Mouse (Mus musculus) embryonic facial prominence, embryonic 11.5 days (tissue): ENCODE results near the gene Fstl1. TPM values are rescaled to one million over a fixed set of nuclear protein-coding genes. Genes with fewer than 3 reads are reported as not detected.

Experiments used
- ATAC-seq: fragments of 200-750 bp; cut with Nextera tagmentation; replicated peaks from 2 replicates; pipeline ENCODE4 v1.8.0; 2017; ENCODE audit warnings: low read depth; ENCODE audit not compliant: insufficient number of reproducible peaks, low FRiP score, low TSS enrichment
- DNase-seq: peaks from one replicate; pipeline ENCODE4 v3.0.0-alpha.2; 2015; ENCODE audit warnings: low spot score
- H3K27ac ChIP-seq: fragments of 300-500 bp; sonication (generic); replicated peaks from 2 replicates; pipeline ENCODE4 v1.5.1; 2014; ENCODE audit warnings: mild to moderate bottlenecking, low read depth, low read length, control low read depth
- H3K27me3 ChIP-seq: fragments of 300-500 bp; sonication (generic); 2 replicates; pipeline ENCODE4 v1.6.1; 2014; ENCODE audit warnings: mild to moderate bottlenecking, low read length, moderate library complexity, mixed read lengths; ENCODE audit not compliant: control insufficient read depth, insufficient read depth
- H3K36me3 ChIP-seq: fragments of 300-500 bp; sonication (generic); replicated peaks from 2 replicates; pipeline ENCODE4 v1.6.1; 2014; ENCODE audit warnings: low read depth, mild to moderate bottlenecking, low read length, moderate library complexity, mixed read lengths; ENCODE audit not compliant: control insufficient read depth, insufficient read depth
- H3K4me1 ChIP-seq: fragments of 300-500 bp; sonication (generic); 2 replicates; pipeline ENCODE4 v1.6.1; 2014; ENCODE audit warnings: low read length, mixed read lengths; ENCODE audit not compliant: control insufficient read depth, insufficient read depth
- H3K4me2 ChIP-seq: fragments of 300-500 bp; sonication (generic); 2 replicates; pipeline ENCODE4 v1.6.1; 2014; ENCODE audit warnings: low read depth, mild to moderate bottlenecking, control low read depth, low read length, moderate library complexity
- H3K4me3 ChIP-seq: fragments of 300-500 bp; sonication (generic); 2 replicates; pipeline ENCODE4 v1.5.1; 2014; ENCODE audit warnings: low read depth, low read length, control low read depth
- H3K9ac ChIP-seq: fragments of 300-500 bp; sonication (generic); replicated peaks from 2 replicates; pipeline ENCODE4 v1.6.1; 2014; ENCODE audit warnings: mild to moderate bottlenecking, control low read depth, low read length
- H3K9me3 ChIP-seq: fragments of 300-500 bp; sonication (generic); replicated peaks from 2 replicates; pipeline ENCODE4 v1.6.1; 2016; ENCODE audit warnings: mild to moderate bottlenecking, low read length, inconsistent platforms, mixed read lengths; ENCODE audit not compliant: control insufficient read depth
- WGBS: fragments of 180-500 bp; shearing (Covaris S2); extraction: QIAGEN DNeasy Blood & Tissue Kit; methylation state at CpG from one replicate; pipeline ENCODE4 v1.1.7; 2014; 5-methylcytosine and 5-hydroxymethylcytosine counted together
- polyA plus RNA-seq: library from polyadenylated mRNA; unstranded; fragments of >200 nt; fragmentation: Nextera tagmentation; extraction: Ambion mirVana; gene quantifications from 2 replicates; pipeline ENCODE4 v1.2.1, GENCODE M21; 2014

The Fstl1 gene
- polyA plus RNA-seq, 1 experiment from 2014 or later, result 367 TPM

- H3K27me3 ChIP-seq, result no peaks in the 10 kb centered on the region
- H3K4me1 ChIP-seq, result no peaks in the 10 kb centered on the region
- peak; percentile 69 for ATAC-seq
- peak overlapping the region; percentile 99 for H3K9ac ChIP-seq
- H3K4me3 ChIP-seq, result peak overlapping the region; percentile 95
- peak overlapping the region; percentile 99 for H3K27ac ChIP-seq
- peak overlapping the region; percentile 78 for H3K4me2 ChIP-seq
- no peaks in the 10 kb centered on the region for H3K36me3 ChIP-seq
- under 1% methylated on average over 77 of the region's 87 CpGs for WGBS
- peak; percentile 58 for DNase-seq
- H3K9me3 ChIP-seq, result no peaks in the 10 kb centered on the region
Measured at GRCm38 (mm10) chr16:37868506-37869469, 92.1 kb downstream of the Fstl1 start.

GRCm38 (mm10) chr16:37869470-37870231, 93.0 kb downstream of the Fstl1 start:
- 27% methylated on average over 4 of the region's 4 CpGs for WGBS
- Histone ChIP-seq H3K36me3 (no peaks in the 10 kb centered on the region), H3K9ac (peak overlapping the region; percentile 99), H3K4me2 (peak overlapping the region; percentile 78), H3K27ac (peak overlapping the region; percentile 99; the same call in 1 of the 2 replicates), H3K9me3 (no peaks in the 10 kb centered on the region), H3K4me3 (peak overlapping the region; percentile 95), H3K27me3 (no peaks in the 10 kb centered on the region), H3K4me1 (no peaks in the 10 kb centered on the region)
- DNase-seq (no peak), ATAC-seq (no peak)

GRCm38 (mm10) chr16:37871112-37871715, 94.5 kb downstream of the Fstl1 start:
- no peak overlapping the region for H3K4me3 ChIP-seq
- WGBS, result 95% methylated on average over 4 of the region's 4 CpGs
- DNase-seq, result no peak

GRCm38 (mm10) chr16:37874501-37875235, 98.0 kb downstream of the Fstl1 start:
- H3K4me3 ChIP-seq, result no peak overlapping the region
- H3K27ac ChIP-seq, result no peak overlapping the region
- WGBS, result 86% methylated on average over 4 of the region's 4 CpGs
- H3K4me2 ChIP-seq, result no peak overlapping the region
- H3K9ac ChIP-seq, result no peak overlapping the region
- no peak for ATAC-seq
- no peaks in the 10 kb centered on the region; the same call in 1 of the 2 replicates for H3K36me3 ChIP-seq
- no peaks in the 10 kb centered on the region for H3K27me3 ChIP-seq
- H3K4me1 ChIP-seq, result no peaks in the 10 kb centered on the region
- no peak for DNase-seq
- H3K9me3 ChIP-seq, result no peaks in the 10 kb centered on the region

More at GRCm38 (mm10) chr16:37871112-37871715, 94.5 kb downstream of the Fstl1 start:
- Histone ChIP-seq H3K4me2 (no peak overlapping the region), H3K9ac (no peak overlapping the region), H3K36me3 (no peaks in the 10 kb centered on the region), H3K27me3 (no peaks in the 10 kb centered on the region), H3K4me1 (no peaks in the 10 kb centered on the region), H3K27ac (no peak overlapping the region), H3K9me3 (no peaks in the 10 kb centered on the region)
- ATAC-seq, result no peak

GRCm38 (mm10) chr16:37877406-37877805, 100.7 kb downstream of the Fstl1 start:
- DNase-seq, result no peak
- Histone ChIP-seq H3K4me2 (no peak overlapping the region), H3K4me3 (no peak overlapping the region), H3K36me3 (no peaks in the 10 kb centered on the region; the same call in 1 of the 2 replicates), H3K27ac (no peak overlapping the region), H3K27me3 (no peaks in the 10 kb centered on the region), H3K9me3 (no peaks in the 10 kb centered on the region), H3K9ac (no peak overlapping the region), H3K4me1 (no peaks in the 10 kb centered on the region)
- WGBS, result 99% methylated on average over 3 of the region's 3 CpGs
- no peak for ATAC-seq

- H3K4me2 ChIP-seq, result no peak overlapping the region
- WGBS, result 91% methylated on average over 7 of the region's 7 CpGs
- ATAC-seq, result no peak
- H3K27me3 ChIP-seq, result no peaks in the 10 kb centered on the region
- no peak overlapping the region for H3K9ac ChIP-seq
- H3K4me1 ChIP-seq, result no peaks in the 10 kb centered on the region
- H3K27ac ChIP-seq, result no peak overlapping the region
- no peak for DNase-seq
- H3K9me3 ChIP-seq, result no peaks in the 10 kb centered on the region
- no peaks in the 10 kb centered on the region; the same call in 1 of the 2 replicates for H3K36me3 ChIP-seq
- H3K4me3 ChIP-seq, result no peak overlapping the region
Measured at GRCm38 (mm10) chr16:37878951-37879505, 102.4 kb downstream of the Fstl1 start.

GRCm38 (mm10) chr16:37879750-37880419, 103.2 kb downstream of the Fstl1 start:
- DNase-seq (no peak), ATAC-seq (no peak)
- H3K9ac ChIP-seq, result no peak overlapping the region
- H3K36me3 ChIP-seq, result no peaks in the 10 kb centered on the region; the same call in 1 of the 2 replicates
- no peaks in the 10 kb centered on the region for H3K9me3 ChIP-seq
- WGBS, result 94% methylated on average over 4 of the region's 4 CpGs
- no peak overlapping the region for H3K27ac ChIP-seq
- H3K27me3 ChIP-seq, result no peaks in the 10 kb centered on the region
- H3K4me2 ChIP-seq, result no peak overlapping the region
- no peaks in the 10 kb centered on the region for H3K4me1 ChIP-seq
- H3K4me3 ChIP-seq, result no peak overlapping the region
